Mouse (Mus musculus): ENCODE measurements around the gene Ppp1r14d.
A peak's percentile ranks its signal among the peaks of the same experiment; 100 is the strongest.

Gene Ppp1r14d

GRCm38 (mm10) chr2:119237210-119237870, 7.6 kb upstream of the Ppp1r14d start, which contains the start of gene Spint1:
Gene Spint1 (plus strand): TSS chr2:119237362.
- DNase-seq (ENCODE audit: low read depth, low spot score) = peak; percentile 40

GRCm38 (mm10) chr2:119236682-119237209, 7.0 kb upstream of the Ppp1r14d start:
- peak; percentile 34 for DNase-seq (ENCODE audit: low read depth, low spot score)

- DNase-seq (ENCODE audit: low read depth, low spot score) = no peak
These were observed 20.6 kb downstream of the Ppp1r14d start for GRCm38 (mm10) chr2:119209176-119209507.

- peak; percentile 86 for DNase-seq (ENCODE audit: low read depth, low spot score)
These were observed 21.1 kb downstream of the Ppp1r14d start, which contains the start of the genes Zfyve19 and Dnajc17 for GRCm38 (mm10) chr2:119208344-119209175. Gene Zfyve19 (plus strand): TSS chr2:119208617. Gene Dnajc17 (minus strand): TSS chr2:119208795.

GRCm38 (mm10) chr2:119207961-119208343, 21.8 kb downstream of the Ppp1r14d start:
- DNase-seq (ENCODE audit: low read depth, low spot score) = no peak

- DNase-seq (ENCODE audit: low read depth, low spot score) = no peak
These were observed 25.7 kb downstream of the Ppp1r14d start for GRCm38 (mm10) chr2:119203871-119204460.

- no peak for DNase-seq (ENCODE audit: low read depth, low spot score)
These were observed 26.7 kb downstream of the Ppp1r14d start for GRCm38 (mm10) chr2:119202914-119203453.

GRCm38 (mm10) chr2:119198934-119199333, 30.8 kb downstream of the Ppp1r14d start:
- DNase-seq (ENCODE audit: low read depth, low spot score) = no peak

GRCm38 (mm10) chr2:119198049-119198448, 31.7 kb downstream of the Ppp1r14d start:
- DNase-seq (ENCODE audit: low read depth, low spot score) = no peak

- DNase-seq (ENCODE audit: low read depth, low spot score) = no peak
These were observed 32.2 kb downstream of the Ppp1r14d start for GRCm38 (mm10) chr2:119197493-119197892.

GRCm38 (mm10) chr2:119196316-119197108, 33.2 kb downstream of the Ppp1r14d start:
- no peak for DNase-seq (ENCODE audit: low read depth, low spot score)

- no peak for DNase-seq (ENCODE audit: low read depth, low spot score)
These were observed 35.6 kb downstream of the Ppp1r14d start for GRCm38 (mm10) chr2:119194140-119194539.

GRCm38 (mm10) chr2:119190969-119191368, 38.7 kb downstream of the Ppp1r14d start:
- no peak for DNase-seq (ENCODE audit: low read depth, low spot score)

- DNase-seq (ENCODE audit: low read depth, low spot score) = no peak
These were observed 40.5 kb downstream of the Ppp1r14d start for GRCm38 (mm10) chr2:119189029-119189710.

- DNase-seq (ENCODE audit: low read depth, low spot score) = no peak
These were observed 46.8 kb downstream of the Ppp1r14d start for GRCm38 (mm10) chr2:119182914-119183313.

GRCm38 (mm10) chr2:119177384-119177939, 52.2 kb downstream of the Ppp1r14d start:
- no peak for DNase-seq (ENCODE audit: low read depth, low spot score)

GRCm38 (mm10) chr2:119176761-119177160, 52.9 kb downstream of the Ppp1r14d start:
- DNase-seq (ENCODE audit: low read depth, low spot score) = no peak

GRCm38 (mm10) chr2:119175614-119176013, 54.1 kb downstream of the Ppp1r14d start:
- no peak for DNase-seq (ENCODE audit: low read depth, low spot score)

- DNase-seq (ENCODE audit: low read depth, low spot score) = no peak
These were observed 54.8 kb downstream of the Ppp1r14d start for GRCm38 (mm10) chr2:119174866-119175265.

- DNase-seq (ENCODE audit: low read depth, low spot score) = no peak
These were observed 55.6 kb downstream of the Ppp1r14d start, which contains the start of gene Gm14137 for GRCm38 (mm10) chr2:119173991-119174651. Gene Gm14137 (plus strand): TSS chr2:119174509.
